Mouse (Mus musculus) small intestine, adult 2 months (tissue): ENCODE measurements around the gene Lrp11.

Experiments
- CTCF ChIP-seq: fragments of 200-500 bp; IDR thresholded peaks from 2 replicates; pipeline ENCODE4 v1.5.1; 2012; ENCODE audit warnings: low read depth, mild to moderate bottlenecking, control low read depth, inconsistent platforms, low read length, moderate library complexity, mixed read lengths; ENCODE audit not compliant: insufficient replicate concordance, insufficient read length; ENCODE audit errors: extremely low read depth
- POLR2A ChIP-seq: fragments of 200-500 bp; IDR thresholded peaks from 2 replicates; pipeline ENCODE4 v1.6.1; 2012; ENCODE audit warnings: low read depth, mild to moderate bottlenecking, control low read depth, inconsistent platforms, low read length, moderate library complexity

DNA sequence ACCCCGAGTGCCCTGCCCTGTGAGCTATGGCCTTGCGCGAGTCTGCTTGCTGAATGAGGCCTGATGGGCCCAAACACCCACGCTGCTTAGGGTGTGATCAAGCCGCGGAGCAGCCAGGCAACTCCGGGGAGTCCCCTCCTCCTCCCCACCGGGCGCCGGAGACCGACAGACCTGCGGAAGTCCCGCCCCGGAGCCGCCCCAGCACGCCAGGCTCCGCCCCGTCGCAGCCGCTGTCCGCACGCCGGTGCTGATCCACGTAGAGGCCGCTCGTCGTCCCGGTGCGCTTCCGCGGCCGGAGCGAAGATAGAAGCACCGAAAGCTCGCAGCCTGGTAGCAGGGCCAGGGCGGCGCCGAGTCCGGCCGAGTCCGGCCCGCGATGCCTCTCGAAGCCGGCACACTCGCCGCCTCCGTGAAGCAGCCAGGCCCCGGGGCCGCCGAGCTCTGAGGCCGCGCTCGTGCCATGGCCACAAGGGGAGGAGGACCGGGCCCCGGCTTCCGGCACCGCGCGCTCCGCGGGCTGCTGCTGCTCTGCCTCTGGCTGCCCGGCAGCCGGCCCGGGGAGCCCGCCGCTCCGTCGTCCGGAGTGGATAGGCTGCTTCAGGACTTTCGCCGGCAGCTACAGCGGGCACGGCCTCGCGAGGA is at the start of gene Lrp11:
- TF ChIP-seq POLR2A, result peak; percentile 26; the same call in 1 of the 2 replicates
- TF ChIP-seq CTCF, result no peak
